Mouse (Mus musculus) heart, adult 9 months (tissue): ENCODE measurements around the gene Camk2g.

Experiments
- DNase-seq, 2 experiments: peaks; one replicate each; pipeline ENCODE4 v3.0.0; 2022; ENCODE audit warnings: low spot score in 2 of 2

Gene Camk2g

DNA sequence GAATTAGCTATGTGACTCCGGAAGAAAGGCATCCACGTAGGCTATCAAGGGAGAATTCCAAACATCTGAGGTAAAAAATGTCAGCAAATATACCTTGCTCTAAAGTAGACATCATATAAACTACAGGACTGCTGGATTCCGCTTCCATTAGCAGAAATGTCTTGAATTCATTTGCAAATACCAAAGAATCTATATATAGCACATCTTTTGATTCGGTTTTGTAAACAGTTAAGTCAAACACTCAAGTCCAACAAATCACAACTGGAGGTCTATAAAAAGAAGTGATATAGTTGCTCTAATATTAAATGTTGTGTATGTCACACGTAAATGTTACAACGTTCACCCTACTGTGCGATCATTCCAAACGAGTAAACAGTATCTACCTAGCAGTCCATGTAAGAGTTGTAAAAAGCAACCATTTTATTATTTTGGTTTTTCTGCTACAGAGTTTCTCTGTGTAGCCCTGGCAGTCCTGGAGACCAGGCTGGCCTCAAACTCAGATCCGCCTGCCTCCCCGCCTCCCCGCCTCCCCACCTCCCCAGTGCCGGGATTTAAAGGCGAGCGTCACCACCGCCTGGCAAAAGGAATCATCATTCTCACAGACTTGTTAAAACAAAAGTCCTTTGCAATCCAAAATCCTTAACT lies 91.7 kb downstream of the Camk2g start:
- DNase-seq, result no peak

DNA sequence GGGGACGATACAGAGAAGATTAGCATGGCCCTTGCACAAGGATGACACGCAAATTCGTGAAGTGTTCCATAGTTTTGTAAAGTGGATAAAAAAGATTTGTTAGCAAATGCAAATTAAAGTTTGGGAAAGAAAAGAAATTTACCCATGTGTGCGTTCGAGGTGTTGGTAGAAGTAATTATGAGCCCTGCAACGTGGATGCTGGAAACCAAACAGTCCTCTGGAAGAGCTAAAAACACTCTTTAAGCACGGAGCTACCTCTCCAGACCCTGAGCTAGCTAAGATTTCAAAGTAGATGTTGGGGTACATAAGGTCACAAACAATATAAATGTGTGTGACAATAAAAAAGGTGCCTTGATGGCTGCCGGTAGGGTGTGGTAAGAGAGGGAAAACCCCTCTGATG lies 92.3 kb downstream of the Camk2g start:
- DNase-seq, result no peak

DNA sequence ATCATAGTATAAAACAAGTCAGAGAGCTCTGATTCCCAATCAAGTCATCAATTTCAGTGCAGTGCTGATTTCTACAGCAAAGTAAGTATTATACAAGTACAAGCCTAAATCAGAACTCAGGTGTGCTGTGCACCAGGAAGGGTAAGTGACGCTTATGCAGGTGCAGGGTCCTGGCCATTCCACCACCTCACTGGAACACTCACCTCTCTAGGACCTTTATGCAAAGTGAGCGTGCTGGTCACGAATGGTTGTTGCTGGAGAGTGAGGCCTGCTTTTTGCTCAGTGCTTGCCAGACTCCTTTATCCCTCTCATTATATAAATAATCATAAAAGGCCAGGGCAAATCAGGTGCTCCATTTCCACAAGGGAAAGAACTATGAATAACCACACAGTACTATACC lies 93.5 kb downstream of the Camk2g start:
- no peak for DNase-seq

DNA sequence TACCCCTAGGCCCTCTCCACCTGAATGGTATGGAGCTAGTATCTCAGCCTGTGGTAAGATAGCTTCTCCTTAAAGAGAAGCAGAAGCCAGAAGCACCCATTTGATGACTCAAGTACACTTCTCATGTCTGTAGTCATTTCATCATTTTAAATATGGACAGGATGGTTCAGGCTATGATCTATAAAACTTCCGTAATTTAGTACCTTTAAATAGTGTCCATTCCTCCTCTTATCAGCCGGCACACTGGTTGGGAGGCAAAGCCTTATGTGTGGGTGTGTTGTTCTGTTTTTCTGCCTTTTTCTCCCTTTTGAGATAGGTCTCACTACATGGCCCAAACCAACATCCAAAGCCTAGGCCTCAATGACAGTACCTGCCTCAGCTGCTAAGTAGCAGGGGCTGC lies 95.4 kb downstream of the Camk2g start:
- DNase-seq, result no peak

DNA sequence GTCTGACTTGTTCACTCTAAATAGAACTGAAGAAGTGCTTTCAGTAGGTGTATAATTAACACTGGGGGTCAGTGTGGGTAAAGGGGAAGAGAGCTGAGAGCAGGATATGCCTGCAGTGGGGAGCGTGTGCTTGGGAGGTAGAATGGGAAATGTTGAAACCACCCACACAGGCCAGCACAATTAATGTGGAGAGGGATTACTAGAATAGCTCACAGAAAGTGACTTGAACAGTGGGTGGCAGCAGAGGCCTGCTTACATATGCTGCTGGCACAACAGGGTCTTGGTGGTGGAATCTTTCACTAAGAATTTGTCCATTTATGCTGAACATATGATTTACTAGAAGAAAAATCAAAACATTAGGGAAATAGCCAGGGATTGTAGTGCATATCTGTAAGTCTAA lies 96.9 kb downstream of the Camk2g start:
- DNase-seq, result peak; percentile 43 to 50

DNA sequence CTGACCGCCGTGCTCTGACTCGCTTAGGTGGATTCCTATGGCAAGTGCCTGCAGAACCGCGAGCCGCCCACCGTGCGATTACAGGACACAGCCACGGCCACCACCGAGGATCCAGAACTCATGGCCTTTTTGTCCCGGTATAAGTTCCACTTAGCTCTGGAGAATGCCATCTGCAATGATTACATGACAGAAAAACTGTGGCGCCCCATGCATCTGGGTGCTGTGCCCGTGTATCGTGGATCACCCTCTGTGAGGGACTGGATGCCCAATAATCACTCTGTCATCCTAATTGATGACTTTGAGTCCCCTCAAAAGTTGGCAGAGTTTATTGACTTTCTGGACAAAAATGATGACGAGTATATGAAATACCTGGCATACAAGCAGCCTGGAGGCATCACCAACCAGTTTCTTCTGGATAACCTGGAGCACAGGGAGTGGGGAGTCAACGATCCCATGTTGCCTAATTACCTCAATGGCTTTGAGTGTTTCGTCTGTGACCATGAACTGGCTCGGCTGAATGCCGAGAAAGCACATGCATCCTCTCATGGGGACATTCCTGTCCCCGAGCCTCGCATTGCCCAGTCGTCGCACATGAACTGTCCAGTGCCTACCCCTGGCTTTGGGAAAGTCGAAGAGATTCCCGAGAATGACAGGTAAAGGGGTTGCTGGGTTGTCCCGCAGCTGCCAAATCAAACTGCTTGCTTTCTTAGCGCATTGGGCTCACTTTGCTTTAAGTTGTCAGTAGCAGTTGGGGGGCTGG lies 97.9 kb downstream of the Camk2g start:
- peak; percentile 30 to 40 for DNase-seq

DNA sequence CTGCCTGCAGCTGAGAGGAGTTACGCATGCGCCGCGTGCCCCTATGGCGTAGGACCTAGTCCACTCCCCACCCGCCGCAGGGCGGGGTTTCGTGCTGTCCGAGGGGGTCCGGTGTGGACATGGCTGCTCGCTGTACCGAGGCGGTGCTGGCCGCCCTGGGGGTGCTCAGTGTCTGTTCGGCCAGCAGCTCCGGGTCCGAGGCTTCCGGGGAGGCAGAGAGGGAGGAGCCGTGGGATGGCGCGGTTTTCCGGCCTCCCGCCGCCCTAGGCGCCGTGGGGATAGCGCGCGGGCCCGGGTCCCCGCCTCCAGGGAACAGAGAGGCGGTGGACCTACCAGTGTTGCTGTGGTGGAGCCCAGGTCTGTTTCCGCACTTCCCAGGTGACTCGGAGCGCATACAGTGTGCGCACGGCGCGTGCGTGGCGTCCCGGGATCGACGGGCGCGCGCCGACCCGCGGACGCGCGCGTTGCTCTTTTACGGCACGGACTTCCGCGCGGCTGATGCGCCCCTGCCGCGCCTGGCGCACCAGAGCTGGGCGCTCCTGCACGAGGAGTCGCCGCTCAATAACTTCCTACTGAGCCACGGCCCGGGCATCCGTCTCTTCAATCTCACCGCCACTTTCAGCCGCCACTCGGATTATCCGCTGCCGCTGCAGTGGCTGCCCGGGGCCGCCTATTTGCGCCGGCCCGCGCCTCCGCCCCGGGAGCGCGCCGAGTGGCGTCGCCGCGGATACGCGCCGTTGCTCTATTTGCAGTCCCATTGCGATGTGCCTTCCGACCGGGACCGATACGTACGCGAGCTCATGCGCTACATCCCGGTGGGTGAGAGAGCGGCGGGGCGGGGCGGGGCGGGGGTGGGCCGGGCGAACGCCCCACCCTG lies 98.8 kb downstream of the Camk2g start, which contains the start of gene Fut11:
TSS of gene Fut11 (plus strand) at position 85 of the 877 bp plus-strand sequence.
- peak; percentile 88 to 90 for DNase-seq

DNA sequence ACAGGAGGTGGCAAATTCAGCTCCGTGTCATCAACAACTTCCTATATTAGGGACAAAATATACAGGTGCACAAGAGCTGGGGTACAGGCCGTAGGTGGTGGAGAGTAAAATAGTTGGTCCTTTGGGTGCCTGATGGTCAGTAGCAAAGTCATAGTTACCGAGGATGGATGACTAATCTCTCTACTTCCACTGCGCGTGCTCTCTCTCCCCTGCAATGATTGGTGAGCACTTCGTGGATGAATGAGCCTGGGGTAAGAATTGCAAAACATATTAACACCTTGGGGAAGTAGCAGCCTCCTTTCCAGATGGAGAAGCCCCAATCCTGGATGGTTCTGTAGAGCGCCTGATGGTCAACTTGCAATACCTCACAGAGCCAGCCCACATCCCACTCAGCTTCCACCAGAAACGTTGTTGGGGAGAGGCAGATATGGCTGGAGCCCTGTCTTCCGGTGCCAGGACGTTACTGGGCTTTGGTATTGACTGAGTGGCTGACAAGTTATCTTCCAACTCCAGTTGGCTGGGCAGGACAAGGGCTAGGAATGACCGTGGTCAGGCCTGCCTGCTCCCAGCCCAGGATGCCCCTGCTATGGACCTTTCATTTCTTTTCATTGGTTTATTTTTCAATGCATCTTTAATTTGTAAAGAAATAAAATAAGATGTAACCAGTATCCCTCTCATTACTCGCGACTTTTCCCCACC lies 99.6 kb downstream of the Camk2g start:
- DNase-seq, result peak in 1 of 2 experiments; percentile 32

DNA sequence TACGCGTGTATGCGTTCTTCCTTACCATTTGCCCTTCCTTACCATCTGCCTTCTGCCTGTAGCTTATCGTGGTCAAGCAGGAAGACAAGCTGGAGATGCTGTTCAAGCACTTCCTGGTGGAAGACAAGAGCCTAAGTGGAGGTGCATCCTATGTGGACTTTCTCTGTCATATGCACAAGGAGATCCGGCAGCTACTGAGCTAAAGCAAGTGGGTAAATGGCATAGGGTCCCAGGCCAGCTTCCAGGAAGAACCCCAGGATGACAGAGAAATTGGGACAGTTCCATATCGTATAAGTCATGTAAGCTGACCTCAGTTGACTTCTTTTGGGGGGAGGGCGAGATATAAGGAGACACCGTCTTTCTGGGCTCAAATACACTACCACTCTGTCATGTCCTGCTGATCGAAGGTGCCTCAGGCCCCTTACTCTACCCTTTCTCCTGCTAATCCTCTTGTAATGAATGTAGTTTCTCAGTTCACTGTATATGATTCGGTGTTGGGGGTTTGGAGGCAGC lies 100.2 kb downstream of the Camk2g start:
- no peak for DNase-seq

DNA sequence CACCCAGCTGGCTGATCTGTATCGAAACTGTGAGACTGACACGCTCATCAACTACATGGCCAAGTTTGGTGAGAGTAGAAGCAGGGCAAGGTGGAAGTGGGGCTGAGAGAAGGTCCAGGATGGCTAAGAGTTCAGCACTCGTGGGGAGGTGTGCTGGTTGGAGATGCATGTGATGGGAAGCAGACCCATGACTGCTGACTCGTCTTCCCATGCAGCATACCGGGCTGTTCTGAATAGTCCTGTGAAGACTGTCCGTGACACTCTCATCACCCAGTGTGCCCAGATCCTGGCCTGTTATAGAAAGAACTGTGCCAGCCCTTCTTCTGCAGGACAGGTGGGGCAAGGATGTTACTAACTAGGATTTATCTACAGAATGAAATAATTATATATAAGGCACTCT lies 102.1 kb downstream of the Camk2g start:
- DNase-seq, result no peak

DNA sequence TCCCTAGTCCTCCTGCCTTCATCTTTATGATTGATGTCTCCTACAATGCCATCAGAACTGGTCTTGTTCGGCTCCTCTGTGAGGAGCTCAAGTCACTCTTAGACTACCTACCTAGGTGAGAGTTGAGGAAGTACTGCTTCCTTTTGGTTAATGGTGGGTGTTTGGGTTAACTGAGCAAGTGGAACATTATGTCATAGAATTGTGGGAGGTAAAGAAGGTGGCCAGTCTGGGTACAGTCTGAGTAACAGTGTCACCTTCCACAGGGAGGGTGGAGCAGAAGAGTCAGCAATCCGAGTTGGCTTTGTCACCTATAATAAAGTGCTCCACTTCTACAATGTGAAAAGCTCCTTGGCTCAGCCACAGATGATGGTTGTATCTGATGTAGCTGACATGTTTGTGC lies 104.9 kb downstream of the Camk2g start:
- no peak for DNase-seq

DNA sequence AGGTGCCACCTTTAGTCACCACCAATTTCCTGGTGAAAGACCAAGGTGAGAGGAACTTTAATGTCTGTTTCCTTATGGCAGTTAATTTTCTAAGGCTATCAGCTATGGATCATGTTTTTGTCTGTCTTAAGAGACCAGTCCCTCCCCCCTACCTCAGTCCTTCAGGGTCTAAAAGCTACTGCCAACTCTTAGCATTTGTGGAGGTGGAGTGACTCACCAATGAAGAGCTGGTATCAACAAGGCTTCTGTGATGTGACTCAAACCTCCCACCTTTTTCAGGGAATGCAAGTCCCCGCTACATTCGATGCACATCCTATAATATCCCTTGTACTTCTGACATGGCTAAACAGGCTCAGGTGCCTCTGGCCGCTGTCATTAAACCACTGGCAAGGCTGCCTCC lies 107.3 kb downstream of the Camk2g start:
- no peak for DNase-seq
